Mouse (Mus musculus): ENCODE data around the gene Scarf2. TPM values are rescaled to one million over a fixed set of nuclear protein-coding genes. Genes with fewer than 3 reads are reported as not detected.
A peak's percentile ranks its signal among the peaks of the same experiment; 100 is the strongest.

Gene Scarf2
- 10 to 100 TPM; 29.3 to 33.9 TPM for total RNA-seq (2021)
- long read RNA-seq, experiment 1, transcript Scarf2-201 (11 exons, 3,308 nt), result major isoform, 16 of 42 reads
- long read RNA-seq, experiment 1, partial matches to known transcripts, result 16 of 42 reads
- long read RNA-seq, experiment 1, other reads (novel, unspliced or antisense), result 8 of 42 reads
- long read RNA-seq, experiment 2, transcript Scarf2-201 (11 exons, 3,308 nt), result major isoform, 43 of 82 reads
- long read RNA-seq, experiment 2, partial matches to known transcripts, result 7 of 82 reads
- long read RNA-seq, experiment 2, other reads (novel, unspliced or antisense), result 30 of 82 reads

GRCm38 (mm10) chr16:17796971-17797811 is at the start of gene Scarf2:
TSS of gene Scarf2 (plus strand) at chr16:17797282.
- DNase-seq (ENCODE audit: low spot score in 2 of 2), result no peak

- no peak for DNase-seq (ENCODE audit: low spot score in 2 of 2)
Measured at GRCm38 (mm10) chr16:17753001-17753400, 44.1 kb upstream of the Scarf2 start.

GRCm38 (mm10) chr16:17753686-17754085 is 43.4 kb upstream of the Scarf2 start:
- no peak for DNase-seq (ENCODE audit: low spot score in 2 of 2)

- no peak for DNase-seq (ENCODE audit: low spot score in 2 of 2)
Measured at GRCm38 (mm10) chr16:17757756-17758155, 39.3 kb upstream of the Scarf2 start.

DNA sequence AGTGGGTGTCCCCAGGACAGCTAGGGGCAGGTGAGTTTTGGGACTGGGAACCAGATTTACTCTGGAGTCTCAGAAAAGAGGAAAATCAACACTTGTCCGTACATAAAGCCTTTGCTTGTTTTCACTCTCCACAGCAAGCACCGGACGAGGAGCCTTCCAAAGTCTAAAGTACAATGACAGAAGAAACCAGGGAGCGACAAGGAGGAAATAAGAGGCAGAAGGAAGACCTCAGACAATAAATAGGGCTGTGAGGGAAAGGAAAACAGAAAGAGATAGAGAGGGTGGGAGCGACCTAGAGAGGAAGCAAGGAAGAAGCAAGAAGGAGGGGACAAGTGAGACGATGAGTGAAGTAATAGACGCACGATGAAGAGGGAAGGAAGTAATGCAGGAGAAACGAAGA is 38.2 kb upstream of the Scarf2 start:
- DNase-seq (ENCODE audit: low spot score in 2 of 2), result no peak

GRCm38 (mm10) chr16:17759344-17759773 is 37.7 kb upstream of the Scarf2 start, which contains the start of gene Klhl22:
TSS of gene Klhl22 (plus strand) at chr16:17759618.
- peak; percentile 82 to 85 for DNase-seq (ENCODE audit: low spot score in 2 of 2)

DNA sequence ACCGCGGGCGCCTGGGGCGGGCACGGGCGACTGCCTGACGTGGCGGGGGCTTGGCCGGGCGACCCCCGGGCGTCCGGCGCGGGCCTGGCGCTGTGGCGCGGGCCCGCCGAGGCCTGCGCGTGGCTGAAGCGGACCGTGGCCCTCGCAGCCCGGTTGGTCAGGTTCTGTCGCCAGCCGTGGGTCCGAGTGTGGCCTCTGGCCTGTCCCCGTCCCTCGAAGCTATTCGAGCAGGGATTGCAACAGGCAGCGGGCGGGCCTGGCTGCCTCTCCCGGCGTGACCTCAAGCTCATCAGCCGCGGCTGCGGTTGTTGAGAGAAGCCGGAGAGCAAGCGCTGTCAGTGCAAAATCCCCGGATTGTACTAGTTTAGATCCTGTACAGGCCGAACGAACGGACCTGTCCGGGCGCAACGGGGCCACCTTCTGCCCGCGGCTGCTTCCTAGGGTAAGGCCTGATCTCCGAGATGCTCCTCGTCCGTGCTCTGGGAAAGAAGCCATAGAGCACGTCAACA is 37.2 kb upstream of the Scarf2 start:
- peak in 1 of 2 experiments; percentile 38 for DNase-seq (ENCODE audit: low spot score in 2 of 2)

DNA sequence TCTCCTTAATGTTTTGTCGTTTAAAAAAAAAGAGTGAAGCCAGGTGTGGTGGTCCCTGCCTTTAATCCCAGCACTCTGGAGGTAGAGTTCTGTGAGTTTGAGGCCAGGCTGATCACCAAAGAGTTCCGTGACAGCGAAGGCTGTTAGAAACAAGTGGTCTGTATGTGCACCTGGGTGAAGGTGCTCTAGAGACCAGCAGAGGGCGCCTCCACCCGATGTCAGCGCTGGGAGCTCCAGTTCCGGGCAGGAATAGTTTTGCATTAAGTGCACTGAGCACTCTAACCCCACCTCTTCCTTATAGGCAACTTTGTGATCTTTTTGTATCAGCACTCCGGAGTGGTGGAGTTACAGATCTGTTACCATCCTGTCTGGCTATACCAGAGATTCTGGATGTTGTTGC is 36.4 kb upstream of the Scarf2 start:
- DNase-seq (ENCODE audit: low spot score in 2 of 2), result no peak

DNA sequence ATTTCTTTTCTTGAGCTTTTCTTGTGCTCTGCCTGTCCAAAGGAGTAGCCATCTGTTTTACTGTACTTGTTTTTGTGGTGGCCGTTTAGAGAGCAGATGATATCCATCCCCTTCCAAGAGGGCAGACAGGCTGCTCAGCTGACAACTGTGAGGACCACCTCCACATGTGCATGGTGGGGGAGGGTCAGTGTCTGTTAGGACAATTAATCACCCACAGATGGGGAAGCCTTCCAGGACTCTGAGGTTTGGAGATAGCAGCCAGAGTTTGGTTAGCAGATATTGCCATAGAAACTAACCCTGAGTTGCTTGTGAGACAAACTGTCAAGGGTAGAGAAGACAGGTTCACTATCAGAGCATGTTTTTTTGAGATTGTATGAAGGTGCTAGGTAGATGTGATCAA is 36.0 kb upstream of the Scarf2 start:
- DNase-seq (ENCODE audit: low spot score in 2 of 2), result no peak

DNA sequence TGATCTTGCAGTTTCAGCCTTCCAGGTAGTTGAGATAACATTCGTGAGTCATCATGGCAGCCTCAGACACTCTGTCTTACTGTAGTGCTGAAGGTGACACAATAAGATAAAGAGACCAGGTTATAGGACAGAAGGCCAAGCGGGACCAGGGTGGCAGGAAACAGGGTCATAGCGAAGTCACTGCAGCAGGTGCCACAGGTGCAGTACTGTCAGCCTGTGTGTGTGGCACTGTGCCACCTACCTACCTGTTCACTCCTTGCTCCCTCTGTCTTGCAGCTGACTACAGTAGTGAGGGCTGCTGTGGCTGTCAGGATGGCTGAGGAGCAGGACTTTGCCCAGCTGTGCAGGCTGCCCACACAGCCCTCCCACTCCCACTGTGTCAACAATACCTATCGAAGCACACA is 33.0 kb upstream of the Scarf2 start:
- DNase-seq (ENCODE audit: low spot score in 2 of 2), result no peak

GRCm38 (mm10) chr16:17768834-17769233 is 28.2 kb upstream of the Scarf2 start:
- no peak for DNase-seq (ENCODE audit: low spot score in 2 of 2)

GRCm38 (mm10) chr16:17771117-17771865 is 25.8 kb upstream of the Scarf2 start:
- DNase-seq (ENCODE audit: low spot score in 2 of 2), result no peak

- no peak for DNase-seq (ENCODE audit: low spot score in 2 of 2)
Measured at GRCm38 (mm10) chr16:17776828-17777227, 20.3 kb upstream of the Scarf2 start.

DNA sequence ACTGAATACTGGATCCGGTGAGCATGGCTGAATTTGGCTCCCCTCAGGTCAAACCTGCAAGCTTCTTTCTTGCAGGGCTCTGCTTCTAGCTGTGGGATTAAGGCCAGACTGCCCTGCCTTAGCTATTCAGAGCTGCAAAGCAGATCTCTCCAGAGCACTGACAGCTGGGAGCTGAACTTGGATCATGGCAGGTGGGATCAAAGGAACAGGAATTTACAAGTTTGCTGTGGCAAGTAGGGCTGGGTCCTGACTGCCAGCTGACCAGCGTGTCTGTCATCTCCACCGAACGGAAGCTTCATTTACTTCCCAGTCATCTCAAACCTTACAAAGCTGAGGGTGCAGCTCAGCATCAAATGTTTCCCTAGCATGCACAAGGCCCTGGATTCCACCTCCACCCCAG is 18.9 kb upstream of the Scarf2 start:
- DNase-seq (ENCODE audit: low spot score in 2 of 2), result no peak

- DNase-seq (ENCODE audit: low spot score in 2 of 2), result no peak
Measured at GRCm38 (mm10) chr16:17779692-17780091, 17.4 kb upstream of the Scarf2 start.

DNA sequence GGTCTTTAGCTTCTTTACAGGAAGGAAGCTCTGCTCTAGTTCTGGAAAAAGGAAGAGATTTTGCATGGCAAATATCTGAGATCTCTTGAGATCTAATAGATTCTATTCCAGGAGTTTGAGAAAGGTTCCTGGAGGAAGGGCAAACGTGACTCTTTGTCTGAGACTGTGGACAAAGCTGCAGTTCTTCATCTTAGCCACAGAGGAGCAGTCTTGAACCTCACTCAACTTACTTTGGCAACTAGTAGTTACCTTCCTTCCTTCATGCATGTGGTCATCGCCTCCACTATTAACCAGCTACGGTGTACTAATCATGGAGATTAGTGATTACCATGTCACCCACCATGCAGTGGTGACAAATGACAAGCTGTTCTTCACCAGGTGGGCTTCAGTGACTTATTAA is 11.7 kb upstream of the Scarf2 start:
- no peak for DNase-seq (ENCODE audit: low spot score in 2 of 2)

- DNase-seq (ENCODE audit: low spot score in 2 of 2), result no peak
Measured at GRCm38 (mm10) chr16:17792728-17793127, 4.4 kb upstream of the Scarf2 start.

DNA sequence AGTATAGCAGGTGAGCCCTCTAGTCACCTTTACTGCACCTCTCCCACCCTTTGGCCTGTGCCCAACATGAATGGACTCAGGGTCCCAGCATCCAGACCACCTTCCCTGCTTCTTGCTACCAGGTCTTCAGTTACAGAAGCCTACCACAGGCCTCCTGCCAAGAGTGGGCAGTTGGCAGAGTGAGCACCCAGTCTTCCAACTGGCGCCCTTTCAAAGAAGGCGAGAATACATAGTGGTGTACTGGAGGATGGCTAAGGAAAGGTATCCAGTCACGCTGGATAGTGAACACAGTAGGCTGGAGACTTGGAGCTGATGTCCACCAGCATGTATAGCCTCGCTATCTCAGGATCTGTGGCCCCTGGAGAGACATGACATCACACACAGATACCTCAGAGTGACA is 3.0 kb upstream of the Scarf2 start:
- no peak for DNase-seq (ENCODE audit: low spot score in 2 of 2)

GRCm38 (mm10) chr16:17795643-17796042 is 1.4 kb upstream of the Scarf2 start:
- no peak for DNase-seq (ENCODE audit: low spot score in 2 of 2)

GRCm38 (mm10) chr16:17796519-17796918 is 563 bp upstream of the Scarf2 start:
- DNase-seq (ENCODE audit: low spot score in 2 of 2), result no peak

- no peak for DNase-seq (ENCODE audit: low spot score in 2 of 2)
Measured at GRCm38 (mm10) chr16:17797812-17798311, 780 bp downstream of the Scarf2 start.
